Mouse (Mus musculus): ENCODE measurements around the gene Vamp2. TPM values are rescaled to one million over a fixed set of nuclear protein-coding genes. Genes with fewer than 3 reads are reported as not detected.

The Vamp2 gene
- 98.4 and 104 TPM in 2 replicates for total RNA-seq (2014; fragmentation: Nextera tagmentation)
- total RNA-seq (2017): 4.4 and 5.8 TPM in 2 replicates
- polyA plus RNA-seq (2012): 31.8 and 32.8 TPM in 2 replicates

- H3K36me3 ChIP-seq (replicated peaks): peaks cover 39% of the 10 kb centered on the region
- ATAC-seq (ENCODE audit: extremely low read depth, insufficient number of reproducible peaks, low FRiP score, poor library complexity, severe bottlenecking): no peak
- TF ChIP-seq CTCF (IDR thresholded peaks at IDR 0.05; ENCODE audit: low read depth, low read length) (no peak), TAL1 (conservative IDR thresholded peaks at IDR 0.05; ENCODE audit: low read depth, low read length) (no peak), GATA2 (IDR thresholded peaks at IDR 0.05; ENCODE audit: borderline replicate concordance, low read depth, low read length) (no peak), GATA1 (IDR thresholded peaks at IDR 0.05; ENCODE audit: borderline replicate concordance, low read length) (no peak), POLR2AphosphoS5 (IDR thresholded peaks at IDR 0.05; ENCODE audit: insufficient replicate concordance, low read depth, low read length) (no peak)
- H3K4me3 ChIP-seq (ENCODE audit: low read depth, low read length): peak within 1 kb of the TSS; percentile 95
- DNase-seq (ENCODE audit: low spot score): peak; percentile 64
- H3K27me3 ChIP-seq (ENCODE audit: insufficient read depth, low read length): peaks cover 6% of the 10 kb centered on the region; the same call in 1 of the 2 replicates
- peaks cover 59% of the 10 kb centered on the region for H3K4me1 ChIP-seq (ENCODE audit: insufficient read depth, low read depth, low read length)
- no peaks in the 10 kb centered on the region for H3K9me3 ChIP-seq (replicated peaks)
Observed at GRCm38 (mm10) chr11:69088103-69088855, at the start of gene Vamp2. Gene Vamp2 (plus strand): TSS chr11:69088490.

- TF ChIP-seq POLR2AphosphoS5 (IDR thresholded peaks at IDR 0.05; ENCODE audit: insufficient replicate concordance, low read depth, low read length) (no peak), TAL1 (conservative IDR thresholded peaks at IDR 0.05; ENCODE audit: low read depth, low read length) (no peak), GATA1 (IDR thresholded peaks at IDR 0.05; ENCODE audit: borderline replicate concordance, low read length) (no peak), CTCF (IDR thresholded peaks at IDR 0.05; ENCODE audit: low read depth, low read length) (no peak), GATA2 (IDR thresholded peaks at IDR 0.05; ENCODE audit: borderline replicate concordance, low read depth, low read length) (no peak)
- peaks cover 53% of the 10 kb centered on the region for H3K4me1 ChIP-seq (ENCODE audit: insufficient read depth, low read depth, low read length)
- peaks cover 43% of the 10 kb centered on the region for H3K36me3 ChIP-seq (replicated peaks)
- H3K9me3 ChIP-seq (replicated peaks): no peaks in the 10 kb centered on the region
- peak within 1 kb of the TSS; percentile 99 for H3K4me3 ChIP-seq (ENCODE audit: low read depth, low read length)
- ATAC-seq (ENCODE audit: extremely low read depth, insufficient number of reproducible peaks, low FRiP score, poor library complexity, severe bottlenecking) (peak; percentile 77), DNase-seq (ENCODE audit: low spot score) (peak; percentile 85)
- H3K27me3 ChIP-seq (ENCODE audit: insufficient read depth, low read length): no peaks in the 10 kb centered on the region; the same call in 1 of the 2 replicates
Observed at GRCm38 (mm10) chr11:69045531-69046394, 42.5 kb upstream of the Vamp2 start, which contains the start of gene Aurkb. Gene Aurkb (plus strand): TSS chr11:69045647.

GRCm38 (mm10) chr11:69046395-69046774, 41.9 kb upstream of the Vamp2 start:
- no peak for DNase-seq (ENCODE audit: low spot score)
- ATAC-seq (ENCODE audit: extremely low read depth, insufficient number of reproducible peaks, low FRiP score, poor library complexity, severe bottlenecking): no peak
- H3K9me3 ChIP-seq (replicated peaks): no peaks in the 10 kb centered on the region
- H3K36me3 ChIP-seq (replicated peaks): peaks cover 50% of the 10 kb centered on the region
- peak overlapping the region; percentile 99 for H3K4me3 ChIP-seq (ENCODE audit: low read depth, low read length)
- TF ChIP-seq CTCF (IDR thresholded peaks at IDR 0.05; ENCODE audit: low read depth, low read length) (no peak), GATA1 (IDR thresholded peaks at IDR 0.05; ENCODE audit: borderline replicate concordance, low read length) (no peak), POLR2AphosphoS5 (IDR thresholded peaks at IDR 0.05; ENCODE audit: insufficient replicate concordance, low read depth, low read length) (no peak), TAL1 (conservative IDR thresholded peaks at IDR 0.05; ENCODE audit: low read depth, low read length) (no peak), GATA2 (IDR thresholded peaks at IDR 0.05; ENCODE audit: borderline replicate concordance, low read depth, low read length) (no peak)
- no peaks in the 10 kb centered on the region; the same call in 1 of the 2 replicates for H3K27me3 ChIP-seq (ENCODE audit: insufficient read depth, low read length)
- peaks cover 53% of the 10 kb centered on the region for H3K4me1 ChIP-seq (ENCODE audit: insufficient read depth, low read depth, low read length)

- Histone ChIP-seq H3K4me1 (ENCODE audit: insufficient read depth, low read depth, low read length) (peaks cover 58% of the 10 kb centered on the region), H3K27me3 (ENCODE audit: insufficient read depth, low read length) (no peaks in the 10 kb centered on the region; the same call in 1 of the 2 replicates), H3K4me3 (ENCODE audit: low read depth, low read length) (peak overlapping the region; percentile 99; the same call in 1 of the 2 replicates), H3K9me3 (replicated peaks) (no peaks in the 10 kb centered on the region), H3K36me3 (replicated peaks) (peaks cover 61% of the 10 kb centered on the region)
- DNase-seq (ENCODE audit: low spot score): no peak
- ATAC-seq (ENCODE audit: extremely low read depth, insufficient number of reproducible peaks, low FRiP score, poor library complexity, severe bottlenecking): no peak
- TF ChIP-seq GATA1 (IDR thresholded peaks at IDR 0.05; ENCODE audit: borderline replicate concordance, low read length): no peak
- TF ChIP-seq POLR2AphosphoS5 (IDR thresholded peaks at IDR 0.05; ENCODE audit: insufficient replicate concordance, low read depth, low read length): no peak
- no peak for TF ChIP-seq GATA2 (IDR thresholded peaks at IDR 0.05; ENCODE audit: borderline replicate concordance, low read depth, low read length)
- no peak for TF ChIP-seq TAL1 (conservative IDR thresholded peaks at IDR 0.05; ENCODE audit: low read depth, low read length)
- TF ChIP-seq CTCF (IDR thresholded peaks at IDR 0.05; ENCODE audit: low read depth, low read length): no peak
Observed at GRCm38 (mm10) chr11:69047592-69047991, 40.7 kb upstream of the Vamp2 start.

GRCm38 (mm10) chr11:69048151-69048550, 40.1 kb upstream of the Vamp2 start:
- Histone ChIP-seq H3K9me3 (replicated peaks) (no peaks in the 10 kb centered on the region), H3K4me1 (ENCODE audit: insufficient read depth, low read depth, low read length) (peaks cover 63% of the 10 kb centered on the region), H3K36me3 (replicated peaks) (peaks cover 66% of the 10 kb centered on the region), H3K27me3 (ENCODE audit: insufficient read depth, low read length) (no peaks in the 10 kb centered on the region; the same call in 1 of the 2 replicates), H3K4me3 (ENCODE audit: low read depth, low read length) (peak overlapping the region; percentile 99; the same call in 1 of the 2 replicates)
- DNase-seq (ENCODE audit: low spot score): no peak
- ATAC-seq (ENCODE audit: extremely low read depth, insufficient number of reproducible peaks, low FRiP score, poor library complexity, severe bottlenecking): no peak
- TF ChIP-seq POLR2AphosphoS5 (IDR thresholded peaks at IDR 0.05; ENCODE audit: insufficient replicate concordance, low read depth, low read length) (no peak), GATA2 (IDR thresholded peaks at IDR 0.05; ENCODE audit: borderline replicate concordance, low read depth, low read length) (no peak), CTCF (IDR thresholded peaks at IDR 0.05; ENCODE audit: low read depth, low read length) (no peak), GATA1 (IDR thresholded peaks at IDR 0.05; ENCODE audit: borderline replicate concordance, low read length) (no peak), TAL1 (conservative IDR thresholded peaks at IDR 0.05; ENCODE audit: low read depth, low read length) (no peak)

Data from G1E (cell line).